In genomic region chr2:147895691-147896090, GRCm38 (mm10) we compare ENCODE assay signal across 8 mouse cellular contexts.
A peak's percentile ranks its signal among the peaks of the same experiment; 100 is the strongest.
DNase-seq lines count a peak whose midpoint lies in the region; ATAC-seq and TF ChIP-seq lines count a peak whose summit lies in the region.

No protein-coding gene starts in this region.

- H3K36me3 ChIP-seq in hindbrain, embryonic 11.5 days (ENCODE audit: control insufficient read depth, insufficient read depth, low read length): no peaks in the 10 kb centered on the region
- H3K36me3 ChIP-seq in hindbrain, embryonic 13.5 days: no peaks in the 10 kb centered on the region
- H3K36me3 ChIP-seq in MEL (ENCODE audit: control insufficient read depth in 1 of 2, insufficient read depth in 2 of 2, low read length in 2 of 2): no peaks in the 10 kb centered on the region

- no peaks in the 10 kb centered on the region for H3K79me2 ChIP-seq in MEL (ENCODE audit: control insufficient read depth, insufficient read depth, low read length, poor library complexity)

- TF ChIP-seq RAD21 in MEL (IDR thresholded peaks at IDR 0.05; ENCODE audit: low read depth, low read length): no peak; the same call in 1 of the 2 replicates

- no peak for TF ChIP-seq EP300 in MEL (IDR thresholded peaks at IDR 0.05; ENCODE audit: low read depth in 1 of 2, low read length in 2 of 2)

- peaks cover 34% of the 10 kb centered on the region for H3K27me3 ChIP-seq in hindbrain, embryonic 11.5 days (ENCODE audit: control insufficient read depth, insufficient read depth, low read length)
- H3K27me3 ChIP-seq in hindbrain, embryonic 13.5 days: peaks cover 79% of the 10 kb centered on the region
- H3K27me3 ChIP-seq in MEL (ENCODE audit: control insufficient read depth in 1 of 2, insufficient read depth in 2 of 2, low read length in 2 of 2): no peaks in the 10 kb centered on the region

- H3K27ac ChIP-seq in hindbrain, embryonic 11.5 days (ENCODE audit: low read depth, low read length): no peak overlapping the region
- H3K27ac ChIP-seq in hindbrain, embryonic 13.5 days: no peak overlapping the region
- no peak overlapping the region for H3K27ac ChIP-seq in MEL (ENCODE audit: control insufficient read depth, low read depth, low read length)

- H3K9me3 ChIP-seq in hindbrain, embryonic 11.5 days (ENCODE audit: control insufficient read depth, low read length): no peaks in the 10 kb centered on the region
- H3K9me3 ChIP-seq in hindbrain, embryonic 13.5 days: no peaks in the 10 kb centered on the region
- H3K9me3 ChIP-seq in MEL (replicated peaks; ENCODE audit: insufficient read depth, low read length): no peaks in the 10 kb centered on the region

- DNase-seq in hindbrain, embryonic 11.5 days (ENCODE audit: low spot score): peak; percentile 72
- DNase-seq in MEL (ENCODE audit: low read depth, low spot score): peak; percentile 19
- DNase-seq in cerebellum, adult 9-10 months: peak; percentile 8
- peak; percentile 9 to 35 for DNase-seq in layer of hippocampus, postnatal 25 days (ENCODE audit: extremely low spot score in 1 of 2, low spot score in 1 of 2)
- DNase-seq in mesoderm, embryonic 11.5 days (ENCODE audit: low read depth, low spot score): peak; percentile 63
- peak; percentile 4 to 11 for DNase-seq in thymus, postnatal 36 days

- no peak overlapping the region for H3K4me2 ChIP-seq in hindbrain, embryonic 11.5 days (replicated peaks; ENCODE audit: low read depth, low read length)
- no peak overlapping the region for H3K4me2 ChIP-seq in hindbrain, embryonic 13.5 days

- no peak overlapping the region for H3K4me3 ChIP-seq in hindbrain, embryonic 11.5 days (ENCODE audit: low read depth, low read length)
- no peak overlapping the region for H3K4me3 ChIP-seq in hindbrain, embryonic 13.5 days
- H3K4me3 ChIP-seq in MEL (ENCODE audit: control insufficient read depth in 1 of 2, insufficient read depth in 1 of 2, low read depth in 2 of 2, low read length in 2 of 2): no peak overlapping the region

- no peak for TF ChIP-seq POLR2A in MEL (IDR thresholded peaks at IDR 0.05; ENCODE audit: control insufficient read depth in 1 of 2, insufficient read depth in 1 of 2, low read depth in 1 of 2, low read length in 2 of 2, poor library complexity in 1 of 2)

- TF ChIP-seq CTCF in MEL (IDR thresholded peaks at IDR 0.05 in 2 of 3, conservative IDR thresholded peaks at IDR 0.05 in 1 of 3; ENCODE audit: control insufficient read depth in 1 of 3, insufficient read depth in 1 of 3, low read depth in 2 of 3, low read length in 3 of 3, poor library complexity in 1 of 3, severe bottlenecking in 1 of 3): peak; percentile 27 to 49 (median 38); a peak in 5 of 6 replicates

- WGBS in hindbrain, embryonic 11.5 days: 0% methylated on average over 1 of the region's 1 CpGs
- 0% methylated on average over 1 of the region's 1 CpGs for WGBS in hindbrain, embryonic 13.5 days

- no peaks in the 10 kb centered on the region for H3K4me1 ChIP-seq in hindbrain, embryonic 11.5 days (replicated peaks; ENCODE audit: control insufficient read depth, insufficient read depth, low read length)
- H3K4me1 ChIP-seq in hindbrain, embryonic 13.5 days (replicated peaks): no peaks in the 10 kb centered on the region
- H3K4me1 ChIP-seq in MEL (ENCODE audit: control insufficient read depth in 1 of 2, insufficient read depth in 2 of 2, low read length in 2 of 2): no peaks in the 10 kb centered on the region

- no peak overlapping the region for H3K9ac ChIP-seq in hindbrain, embryonic 11.5 days (ENCODE audit: low read depth, low read length)
- no peak overlapping the region for H3K9ac ChIP-seq in hindbrain, embryonic 13.5 days
- H3K9ac ChIP-seq in MEL (ENCODE audit: control insufficient read depth, low read depth, low read length, poor library complexity, severe bottlenecking): no peak overlapping the region

- peak; percentile 49; the same call in 1 of the 2 replicates for ATAC-seq in hindbrain, embryonic 11.5 days (ENCODE audit: low FRiP score)
- no peak for ATAC-seq in hindbrain, embryonic 13.5 days (ENCODE audit: low FRiP score)
- peak; percentile 92 for ATAC-seq in granulocyte monocyte progenitor cell, adult 5-6 weeks (replicated peaks; ENCODE audit: poor library complexity, severe bottlenecking)

TF ChIP-seq in MEL, 35 proteins besides CTCF, POLR2A, EP300 and RAD21:
- TF ChIP-seq ETS1 (IDR thresholded peaks at IDR 0.05; ENCODE audit: low read depth, low read length): no peak
- no peak for TF ChIP-seq USF1 (IDR thresholded peaks at IDR 0.05; ENCODE audit: low read depth, low read length)
- TF ChIP-seq MEF2A (IDR thresholded peaks at IDR 0.05; ENCODE audit: extremely low read depth, insufficient replicate concordance, low read depth, low read length, poor library complexity, severe bottlenecking): no peak
- TF ChIP-seq JUND (IDR thresholded peaks at IDR 0.05; ENCODE audit: low read depth, low read length): no peak
- no peak for TF ChIP-seq KAT2A (conservative IDR thresholded peaks at IDR 0.05; ENCODE audit: low read depth, low read length)
- TF ChIP-seq ZMIZ1 (IDR thresholded peaks at IDR 0.05; ENCODE audit: low read depth, low read length): no peak
- TF ChIP-seq POLR2AphosphoS5 (IDR thresholded peaks at IDR 0.05; ENCODE audit: borderline replicate concordance, low read depth, low read length): no peak
- no peak for TF ChIP-seq UBTF (IDR thresholded peaks at IDR 0.05; ENCODE audit: borderline replicate concordance, insufficient read depth, low read depth, low read length)
- no peak for TF ChIP-seq USF2 (IDR thresholded peaks at IDR 0.05; ENCODE audit: borderline replicate concordance in 1 of 2, insufficient read depth in 1 of 2, low read depth in 1 of 2, low read length in 2 of 2)
- TF ChIP-seq MAFK (IDR thresholded peaks at IDR 0.05; ENCODE audit: borderline replicate concordance, low read depth, low read length): no peak
- TF ChIP-seq MYC (IDR thresholded peaks at IDR 0.05; ENCODE audit: low read depth, low read length): no peak
- no peak for TF ChIP-seq MAZ (IDR thresholded peaks at IDR 0.05; ENCODE audit: low read depth, low read length)
- TF ChIP-seq TCF12 (IDR thresholded peaks at IDR 0.05; ENCODE audit: low read depth, low read length): no peak
- TF ChIP-seq MAX (IDR thresholded peaks at IDR 0.05; ENCODE audit: low read length): no peak
- TF ChIP-seq POLR2AphosphoS2 (IDR thresholded peaks at IDR 0.05; ENCODE audit: low read length): no peak
- no peak for TF ChIP-seq GATA1 (IDR thresholded peaks at IDR 0.05; ENCODE audit: low read depth, low read length)
- no peak for TF ChIP-seq NELFE (IDR thresholded peaks at IDR 0.05; ENCODE audit: low read depth, low read length)
- TF ChIP-seq RCOR1 (IDR thresholded peaks at IDR 0.05; ENCODE audit: low read depth, low read length): no peak

Comparison
In these comparisons a context has a peak if more than half of its experiments do, and no peak if none do; other contexts are left out.
1. DNase-seq: peak in every context shown above with its lines; median percentile 72 in hindbrain, embryonic 11.5 days; 63 in mesoderm, embryonic 11.5 days; 22 in layer of hippocampus, postnatal 25 days; 19 in MEL; 8 in cerebellum, adult 9-10 months; 8 in thymus, postnatal 36 days.